Mouse (Mus musculus): ENCODE data around the gene Evx1. TPM values are rescaled to one million over a fixed set of nuclear protein-coding genes. Genes with fewer than 3 reads are reported as not detected.

The Evx1 gene
- polyA plus RNA-seq, 1 experiment: not detected

DNA sequence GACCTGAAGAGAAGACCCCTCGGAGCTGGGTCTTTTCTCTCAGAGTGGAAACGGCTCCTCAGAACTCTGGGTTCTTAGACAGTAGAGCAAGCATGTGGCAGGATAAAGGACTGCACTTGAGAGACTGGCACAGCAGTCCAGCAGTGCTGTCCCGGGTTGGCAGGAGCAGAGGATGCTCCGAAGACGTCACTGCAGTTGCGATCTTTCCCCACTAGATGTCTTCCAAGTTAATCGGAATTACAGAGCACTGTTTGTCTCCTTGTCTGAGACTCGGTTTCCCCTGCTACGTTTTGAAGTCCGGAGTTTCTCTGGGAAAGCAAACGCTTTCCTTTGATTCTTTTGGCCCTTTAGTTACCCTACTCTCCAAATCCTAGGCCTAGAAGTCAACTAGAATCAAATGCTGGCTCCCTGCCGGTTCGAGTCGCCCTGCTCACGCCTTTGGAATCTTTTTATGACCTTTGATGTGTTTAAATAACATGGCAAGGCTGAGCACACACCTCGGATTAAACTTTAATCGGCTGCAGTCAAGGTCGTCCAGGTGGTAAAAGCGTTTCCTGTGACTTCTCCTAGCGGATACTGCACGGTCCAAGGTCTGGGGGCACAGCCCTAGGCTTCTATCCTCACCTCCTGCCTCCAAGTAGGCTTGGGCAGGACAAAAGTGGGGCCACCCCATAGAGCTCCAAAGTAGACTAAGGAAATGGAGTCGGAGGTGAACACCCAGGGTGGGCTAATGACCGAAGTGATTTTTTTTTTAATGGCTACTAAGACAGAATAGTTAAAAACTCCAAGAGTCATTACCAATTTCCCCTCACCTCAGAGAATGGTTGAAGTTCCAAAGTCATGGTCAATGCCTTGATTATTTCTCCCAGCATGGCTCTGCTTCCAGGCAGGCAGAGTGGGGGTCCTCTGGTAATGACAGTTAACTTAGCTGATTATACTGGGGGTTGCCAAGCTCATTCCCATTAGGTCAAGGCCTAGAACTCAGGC lies 42.5 kb upstream of the Evx1 start:
- no peaks in the 10 kb centered on the region for H3K36me3 ChIP-seq (ENCODE audit: control insufficient read depth, insufficient read depth)
- no peak overlapping the region for H3K4me3 ChIP-seq
- no peaks in the 10 kb centered on the region for H3K79me2 ChIP-seq (ENCODE audit: control insufficient read depth, insufficient read depth)
- H3K4me2 ChIP-seq (ENCODE audit: low read depth): no peak overlapping the region
- no peak for TF ChIP-seq TCF12 (IDR thresholded peaks at IDR 0.05; ENCODE audit: insufficient read depth, poor library complexity, severe bottlenecking)
- no peak for TF ChIP-seq POLR2AphosphoS2 (IDR thresholded peaks at IDR 0.05; ENCODE audit: insufficient read length, low read depth)
- no peak for TF ChIP-seq CEBPB (IDR thresholded peaks at IDR 0.05; ENCODE audit: insufficient read depth, poor library complexity, severe bottlenecking)
- TF ChIP-seq MAX (IDR thresholded peaks at IDR 0.05; ENCODE audit: low read depth): no peak
- TF ChIP-seq TCF3 (IDR thresholded peaks at IDR 0.05; ENCODE audit: insufficient read length, low read depth): no peak
- TF ChIP-seq USF1 (IDR thresholded peaks at IDR 0.05; ENCODE audit: low read depth): no peak
- no peak for TF ChIP-seq SRF (IDR thresholded peaks at IDR 0.05; ENCODE audit: control insufficient read depth, insufficient read length, low read depth)
- TF ChIP-seq E2F4 (IDR thresholded peaks at IDR 0.05; ENCODE audit: insufficient read depth): no peak
- no peak for TF ChIP-seq MYOG (IDR thresholded peaks at IDR 0.05; ENCODE audit: control insufficient read depth in 1 of 3, insufficient read depth in 1 of 3, insufficient read length in 2 of 3, low read depth in 2 of 3)
- no peak for TF ChIP-seq POLR2A (IDR thresholded peaks at IDR 0.05; ENCODE audit: insufficient read length, low read depth)
- no peak for TF ChIP-seq REST (IDR thresholded peaks at IDR 0.05; ENCODE audit: insufficient read depth, insufficient read length)
- TF ChIP-seq MYOD1 (IDR thresholded peaks at IDR 0.05; ENCODE audit: control insufficient read depth in 1 of 3, insufficient read length in 2 of 3, low read depth in 2 of 3): no peak
- H3K27me3 ChIP-seq (ENCODE audit: control insufficient read depth, insufficient read depth, insufficient read length): peaks cover 12% of the 10 kb centered on the region
- no peak overlapping the region for H3ac ChIP-seq (ENCODE audit: control insufficient read depth, insufficient read length)

GRCm38 (mm10) chr6:52272766-52273655 lies 40.3 kb upstream of the Evx1 start:
- no peak overlapping the region for H3K4me2 ChIP-seq (ENCODE audit: low read depth)
- H3K36me3 ChIP-seq (ENCODE audit: control insufficient read depth, insufficient read depth): no peaks in the 10 kb centered on the region
- no peaks in the 10 kb centered on the region for H3K79me2 ChIP-seq (ENCODE audit: control insufficient read depth, insufficient read depth)
- no peak overlapping the region for H3ac ChIP-seq (ENCODE audit: control insufficient read depth, insufficient read length)
- TF ChIP-seq MYOD1 (IDR thresholded peaks at IDR 0.05; ENCODE audit: control insufficient read depth in 1 of 3, insufficient read length in 2 of 3, low read depth in 2 of 3) (no peak), POLR2A (IDR thresholded peaks at IDR 0.05; ENCODE audit: insufficient read length, low read depth) (no peak), SRF (IDR thresholded peaks at IDR 0.05; ENCODE audit: control insufficient read depth, insufficient read length, low read depth) (no peak), USF1 (IDR thresholded peaks at IDR 0.05; ENCODE audit: low read depth) (no peak), E2F4 (IDR thresholded peaks at IDR 0.05; ENCODE audit: insufficient read depth) (no peak), MAX (IDR thresholded peaks at IDR 0.05; ENCODE audit: low read depth) (no peak), POLR2AphosphoS2 (IDR thresholded peaks at IDR 0.05; ENCODE audit: insufficient read length, low read depth) (no peak), MYOG (IDR thresholded peaks at IDR 0.05; ENCODE audit: control insufficient read depth in 1 of 3, insufficient read depth in 1 of 3, insufficient read length in 2 of 3, low read depth in 2 of 3) (no peak), REST (IDR thresholded peaks at IDR 0.05; ENCODE audit: insufficient read depth, insufficient read length) (no peak), TCF12 (IDR thresholded peaks at IDR 0.05; ENCODE audit: insufficient read depth, poor library complexity, severe bottlenecking) (no peak), CEBPB (IDR thresholded peaks at IDR 0.05; ENCODE audit: insufficient read depth, poor library complexity, severe bottlenecking) (no peak), TCF3 (IDR thresholded peaks at IDR 0.05; ENCODE audit: insufficient read length, low read depth) (no peak)
- H3K4me3 ChIP-seq: no peak overlapping the region
- H3K27me3 ChIP-seq (ENCODE audit: control insufficient read depth, insufficient read depth, insufficient read length): peaks cover 5% of the 10 kb centered on the region

DNA sequence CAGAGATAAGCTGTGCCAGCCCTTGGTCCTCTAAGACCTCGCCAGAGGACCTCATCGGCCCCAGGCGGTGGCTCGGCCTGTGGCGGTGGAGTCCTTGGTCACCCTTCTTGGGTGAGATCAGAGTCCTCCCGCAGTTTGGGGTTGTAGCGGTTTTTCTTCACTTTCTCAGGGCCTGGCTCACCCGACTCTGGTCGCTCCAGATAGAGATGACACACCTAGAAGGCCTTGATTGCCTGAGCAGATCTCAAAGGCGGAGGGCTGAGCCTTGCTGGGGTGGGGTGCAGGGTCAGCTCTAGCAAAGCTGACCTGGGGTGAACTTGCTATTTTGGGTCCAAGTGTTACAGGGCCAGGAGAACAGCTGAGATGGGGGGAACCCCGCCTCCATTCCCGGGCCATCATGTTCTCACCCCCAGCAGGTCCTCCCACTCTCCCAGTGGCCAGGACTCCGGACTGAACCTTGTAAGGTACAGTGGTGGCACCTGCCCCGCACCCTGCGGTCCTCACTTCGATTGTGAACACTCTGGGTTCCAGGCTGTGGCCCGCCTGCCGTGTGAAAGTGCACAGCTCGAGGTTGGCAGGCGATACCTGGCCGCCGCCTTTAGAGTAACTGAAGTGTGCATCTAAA lies 39.5 kb upstream of the Evx1 start:
- Histone ChIP-seq H3K27me3 (ENCODE audit: control insufficient read depth, insufficient read depth, insufficient read length) (no peaks in the 10 kb centered on the region), H3K4me3 (no peak overlapping the region)

More for the DNA sequence above, 39.5 kb upstream of the Evx1 start:
- Histone ChIP-seq H3K4me2 (ENCODE audit: low read depth) (no peak overlapping the region), H3ac (ENCODE audit: control insufficient read depth, insufficient read length) (no peak overlapping the region), H3K36me3 (ENCODE audit: control insufficient read depth, insufficient read depth) (no peaks in the 10 kb centered on the region), H3K79me2 (ENCODE audit: control insufficient read depth, insufficient read depth) (no peaks in the 10 kb centered on the region)
- no peak for TF ChIP-seq MYOD1 (IDR thresholded peaks at IDR 0.05; ENCODE audit: control insufficient read depth in 1 of 3, insufficient read length in 2 of 3, low read depth in 2 of 3)
- TF ChIP-seq POLR2AphosphoS2 (IDR thresholded peaks at IDR 0.05; ENCODE audit: insufficient read length, low read depth): no peak
- TF ChIP-seq SRF (IDR thresholded peaks at IDR 0.05; ENCODE audit: control insufficient read depth, insufficient read length, low read depth): no peak
- no peak for TF ChIP-seq E2F4 (IDR thresholded peaks at IDR 0.05; ENCODE audit: insufficient read depth)
- no peak for TF ChIP-seq USF1 (IDR thresholded peaks at IDR 0.05; ENCODE audit: low read depth)
- no peak for TF ChIP-seq TCF3 (IDR thresholded peaks at IDR 0.05; ENCODE audit: insufficient read length, low read depth)
- TF ChIP-seq MYOG (IDR thresholded peaks at IDR 0.05; ENCODE audit: control insufficient read depth in 1 of 3, insufficient read depth in 1 of 3, insufficient read length in 2 of 3, low read depth in 2 of 3): no peak
- no peak for TF ChIP-seq TCF12 (IDR thresholded peaks at IDR 0.05; ENCODE audit: insufficient read depth, poor library complexity, severe bottlenecking)
- TF ChIP-seq POLR2A (IDR thresholded peaks at IDR 0.05; ENCODE audit: insufficient read length, low read depth): no peak
- no peak for TF ChIP-seq CEBPB (IDR thresholded peaks at IDR 0.05; ENCODE audit: insufficient read depth, poor library complexity, severe bottlenecking)
- TF ChIP-seq REST (IDR thresholded peaks at IDR 0.05; ENCODE audit: insufficient read depth, insufficient read length): no peak
- TF ChIP-seq MAX (IDR thresholded peaks at IDR 0.05; ENCODE audit: low read depth): no peak
